Mouse (Mus musculus) spleen, postnatal 36 days (tissue): ENCODE results near the gene Dnajc30.
"Not testable (repeated sequence)": the region's sequence is repeated elsewhere in the genome, so short reads cannot be mapped to it uniquely, and the experiment has no call there.

Experiments used
- DNase-seq, 2 experiments: peaks; one replicate each; pipeline ENCODE4 v3.0.0; 2022; ENCODE audit warnings: low spot score in 2 of 2, mixed read lengths in 1 of 2

Gene Dnajc30

GRCm38 (mm10) chr5:135064382-135064766 is 372 bp downstream of the Dnajc30 start:
- DNase-seq, result no peak

GRCm38 (mm10) chr5:135064909-135065446 is 976 bp downstream of the Dnajc30 start, which contains the start of gene Bud23:
Gene Bud23 (minus strand): TSS chr5:135064959.
- DNase-seq, result not testable (repeated sequence)

GRCm38 (mm10) chr5:135066008-135066407 is 2.0 kb downstream of the Dnajc30 start:
- DNase-seq, result no peak

- DNase-seq, result no peak
Measured at GRCm38 (mm10) chr5:135070448-135070847, 6.4 kb downstream of the Dnajc30 start.

- no peak for DNase-seq
Measured at GRCm38 (mm10) chr5:135072061-135072460, 8.1 kb downstream of the Dnajc30 start.

- DNase-seq, result no peak
Measured at GRCm38 (mm10) chr5:135072720-135073119, 8.7 kb downstream of the Dnajc30 start.

- no peak for DNase-seq
Measured at GRCm38 (mm10) chr5:135073349-135074150, 9.5 kb downstream of the Dnajc30 start.

- DNase-seq, result no peak
Measured at GRCm38 (mm10) chr5:135075655-135076054, 11.7 kb downstream of the Dnajc30 start.

GRCm38 (mm10) chr5:135076368-135076767 is 12.4 kb downstream of the Dnajc30 start:
- DNase-seq, result no peak

GRCm38 (mm10) chr5:135076931-135077505 is 13.0 kb downstream of the Dnajc30 start:
- no peak for DNase-seq

GRCm38 (mm10) chr5:135077564-135078481 is 13.8 kb downstream of the Dnajc30 start, which contains the start of gene Vps37d:
Gene Vps37d (minus strand): TSS chr5:135078266.
- peak; percentile 79 to 83 for DNase-seq

GRCm38 (mm10) chr5:135078482-135078810 is 14.4 kb downstream of the Dnajc30 start:
- DNase-seq, result no peak

- no peak for DNase-seq
Measured at GRCm38 (mm10) chr5:135079578-135079977, 15.6 kb downstream of the Dnajc30 start.

GRCm38 (mm10) chr5:135080539-135080938 is 16.5 kb downstream of the Dnajc30 start:
- DNase-seq, result no peak

- DNase-seq, result no peak
Measured at GRCm38 (mm10) chr5:135086871-135087270, 22.9 kb downstream of the Dnajc30 start.

GRCm38 (mm10) chr5:135089653-135090052 is 25.7 kb downstream of the Dnajc30 start, which contains the start of gene Mlxipl:
Gene Mlxipl (plus strand): TSS chr5:135089890.
- no peak for DNase-seq

- no peak for DNase-seq
Measured at GRCm38 (mm10) chr5:135100981-135101380, 37.0 kb downstream of the Dnajc30 start.

- DNase-seq, result no peak
Measured at GRCm38 (mm10) chr5:135103999-135104660, 40.1 kb downstream of the Dnajc30 start.

- DNase-seq, result peak; percentile 62 to 71
Measured at GRCm38 (mm10) chr5:135106758-135107256, 42.8 kb downstream of the Dnajc30 start.

- DNase-seq, result peak; percentile 4 to 10
Measured at GRCm38 (mm10) chr5:135107521-135108501, 43.8 kb downstream of the Dnajc30 start.
